Mouse (Mus musculus): ENCODE data around the gene Faah. TPM values are rescaled to one million over a fixed set of nuclear protein-coding genes. Genes with fewer than 3 reads are reported as not detected.

The Faah gene
- polyA plus RNA-seq, 1 experiment from 2014 or later, result 1.4 TPM

- Histone ChIP-seq H3K9me3 (replicated peaks) (peaks cover 5% of the 10 kb centered on the region; the same call in 1 of the 2 replicates), H3K36me3 (no peaks in the 10 kb centered on the region), H3K27me3 (ENCODE audit: low read depth, poor library complexity, severe bottlenecking) (peaks cover 20% of the 10 kb centered on the region), H3K4me3 (no peak overlapping the region), H3K4me1 (peaks cover 6% of the 10 kb centered on the region), H3K27ac (replicated peaks) (no peak overlapping the region)
- WGBS, result 85% methylated on average over 7 of the region's 7 CpGs
- no peak for DNase-seq (ENCODE audit: low spot score)
Measured at GRCm38 (mm10) chr4:115989382-115989781, 28.3 kb downstream of the Faah start.

- no peak overlapping the region for H3K4me3 ChIP-seq
- H3K36me3 ChIP-seq, result no peaks in the 10 kb centered on the region
- peaks cover 13% of the 10 kb centered on the region for H3K4me1 ChIP-seq
- peaks cover 5% of the 10 kb centered on the region; the same call in 1 of the 2 replicates for H3K9me3 ChIP-seq (replicated peaks)
- no peak overlapping the region for H3K27ac ChIP-seq (replicated peaks)
- 82% methylated on average over 5 of the region's 5 CpGs for WGBS
- peaks cover 32% of the 10 kb centered on the region for H3K27me3 ChIP-seq (ENCODE audit: low read depth, poor library complexity, severe bottlenecking)
- DNase-seq (ENCODE audit: low spot score), result no peak
Measured at GRCm38 (mm10) chr4:115987858-115988530, 29.7 kb downstream of the Faah start.

GRCm38 (mm10) chr4:115987436-115987835, 30.3 kb downstream of the Faah start:
- Histone ChIP-seq H3K27me3 (ENCODE audit: low read depth, poor library complexity, severe bottlenecking) (peaks cover 37% of the 10 kb centered on the region), H3K9me3 (replicated peaks) (peaks cover 5% of the 10 kb centered on the region; the same call in 1 of the 2 replicates), H3K4me1 (peaks cover 13% of the 10 kb centered on the region), H3K27ac (replicated peaks) (no peak overlapping the region), H3K4me3 (no peak overlapping the region), H3K36me3 (no peaks in the 10 kb centered on the region)
- DNase-seq (ENCODE audit: low spot score), result no peak
- 89% methylated on average over 1 of the region's 1 CpGs for WGBS

GRCm38 (mm10) chr4:115984967-115985366, 32.8 kb downstream of the Faah start:
- no peak for DNase-seq (ENCODE audit: low spot score)
- peaks cover 62% of the 10 kb centered on the region for H3K27me3 ChIP-seq (ENCODE audit: low read depth, poor library complexity, severe bottlenecking)
- peaks cover 23% of the 10 kb centered on the region for H3K4me1 ChIP-seq
- H3K4me3 ChIP-seq, result no peak overlapping the region
- H3K36me3 ChIP-seq, result no peaks in the 10 kb centered on the region
- no peaks in the 10 kb centered on the region for H3K9me3 ChIP-seq (replicated peaks)
- no peak overlapping the region for H3K27ac ChIP-seq (replicated peaks)
- 32% methylated on average over 8 of the region's 8 CpGs for WGBS

- H3K27me3 ChIP-seq (ENCODE audit: low read depth, poor library complexity, severe bottlenecking), result peaks cover 70% of the 10 kb centered on the region
Measured at GRCm38 (mm10) chr4:115984111-115984510, 33.6 kb downstream of the Faah start.

GRCm38 (mm10) chr4:115980676-115981075, 37.0 kb downstream of the Faah start:
- Histone ChIP-seq H3K9me3 (replicated peaks) (no peaks in the 10 kb centered on the region), H3K36me3 (no peaks in the 10 kb centered on the region), H3K4me1 (peaks cover 65% of the 10 kb centered on the region), H3K27me3 (ENCODE audit: low read depth, poor library complexity, severe bottlenecking) (peaks cover 92% of the 10 kb centered on the region), H3K4me3 (no peak overlapping the region), H3K27ac (replicated peaks) (no peak overlapping the region)
- 0% methylated on average over 7 of the region's 8 CpGs for WGBS
- DNase-seq (ENCODE audit: low spot score), result peak; percentile 85

More at GRCm38 (mm10) chr4:115984111-115984510, 33.6 kb downstream of the Faah start:
- no peak overlapping the region for H3K27ac ChIP-seq (replicated peaks)
- WGBS, result 2% methylated on average over 13 of the region's 13 CpGs
- peaks cover 31% of the 10 kb centered on the region for H3K4me1 ChIP-seq
- peak; percentile 91 for DNase-seq (ENCODE audit: low spot score)
- H3K4me3 ChIP-seq, result no peak overlapping the region
- no peaks in the 10 kb centered on the region for H3K9me3 ChIP-seq (replicated peaks)
- H3K36me3 ChIP-seq, result no peaks in the 10 kb centered on the region

- peak overlapping the region; percentile 48 for H3K4me3 ChIP-seq
- H3K27ac ChIP-seq (replicated peaks), result peak overlapping the region; percentile 64
- WGBS, result under 1% methylated on average over 39 of the region's 39 CpGs
- no peaks in the 10 kb centered on the region for H3K9me3 ChIP-seq (replicated peaks)
- DNase-seq (ENCODE audit: low spot score), result peak; percentile 50
- H3K4me1 ChIP-seq, result peaks cover 67% of the 10 kb centered on the region
- peaks cover 97% of the 10 kb centered on the region for H3K27me3 ChIP-seq (ENCODE audit: low read depth, poor library complexity, severe bottlenecking)
- H3K36me3 ChIP-seq, result no peaks in the 10 kb centered on the region
Measured at GRCm38 (mm10) chr4:115979437-115979836, 38.3 kb downstream of the Faah start.

- peak overlapping the region; percentile 48 for H3K4me3 ChIP-seq
- DNase-seq (ENCODE audit: low spot score), result no peak
Measured at GRCm38 (mm10) chr4:115978911-115979310, 38.8 kb downstream of the Faah start.

GRCm38 (mm10) chr4:115972543-115972942, 45.2 kb downstream of the Faah start:
- no peaks in the 10 kb centered on the region for H3K9me3 ChIP-seq (replicated peaks)
- 75% methylated on average over 24 of the region's 24 CpGs for WGBS
- H3K4me1 ChIP-seq, result peaks cover 72% of the 10 kb centered on the region
- H3K27me3 ChIP-seq (ENCODE audit: low read depth, poor library complexity, severe bottlenecking), result peaks cover 100% of the 10 kb centered on the region
- no peak overlapping the region for H3K4me3 ChIP-seq
- DNase-seq (ENCODE audit: low spot score), result no peak
- no peak overlapping the region for H3K27ac ChIP-seq (replicated peaks)
- H3K36me3 ChIP-seq, result no peaks in the 10 kb centered on the region

More at GRCm38 (mm10) chr4:115978911-115979310, 38.8 kb downstream of the Faah start:
- Histone ChIP-seq H3K27me3 (ENCODE audit: low read depth, poor library complexity, severe bottlenecking) (peaks cover 98% of the 10 kb centered on the region), H3K9me3 (replicated peaks) (no peaks in the 10 kb centered on the region), H3K4me1 (peaks cover 62% of the 10 kb centered on the region), H3K27ac (replicated peaks) (peak overlapping the region; percentile 64), H3K36me3 (no peaks in the 10 kb centered on the region)
- WGBS, result 13% methylated on average over 4 of the region's 4 CpGs

GRCm38 (mm10) chr4:115964446-115964845, 53.3 kb downstream of the Faah start:
- no peak for DNase-seq (ENCODE audit: low spot score)
- Histone ChIP-seq H3K36me3 (no peaks in the 10 kb centered on the region), H3K27ac (replicated peaks) (peak overlapping the region; percentile 85), H3K4me3 (0 out of 2 replicates have a peak overlapping the region, but pooled peaks have one; percentile 2), H3K27me3 (ENCODE audit: low read depth, poor library complexity, severe bottlenecking) (peaks cover 100% of the 10 kb centered on the region), H3K9me3 (replicated peaks) (no peaks in the 10 kb centered on the region), H3K4me1 (peaks cover 88% of the 10 kb centered on the region)
- 9% methylated on average over 5 of the region's 5 CpGs for WGBS

- H3K36me3 ChIP-seq, result no peaks in the 10 kb centered on the region
- H3K9me3 ChIP-seq (replicated peaks), result no peaks in the 10 kb centered on the region
- H3K27me3 ChIP-seq (ENCODE audit: low read depth, poor library complexity, severe bottlenecking), result peaks cover 100% of the 10 kb centered on the region
- peak overlapping the region; percentile 56 for H3K4me3 ChIP-seq
- 6% methylated on average over 6 of the region's 6 CpGs for WGBS
- H3K4me1 ChIP-seq, result peaks cover 88% of the 10 kb centered on the region
- peak overlapping the region; percentile 85 for H3K27ac ChIP-seq (replicated peaks)
- DNase-seq (ENCODE audit: low spot score), result no peak
Measured at GRCm38 (mm10) chr4:115963751-115964150, 54.0 kb downstream of the Faah start.

- peaks cover 86% of the 10 kb centered on the region for H3K4me1 ChIP-seq
Measured at GRCm38 (mm10) chr4:115962671-115963412, 54.9 kb downstream of the Faah start.

GRCm38 (mm10) chr4:115961991-115962390, 55.7 kb downstream of the Faah start:
- DNase-seq (ENCODE audit: low spot score), result peak; percentile 43
- peaks cover 83% of the 10 kb centered on the region for H3K4me1 ChIP-seq
- no peaks in the 10 kb centered on the region for H3K9me3 ChIP-seq (replicated peaks)
- WGBS, result 7% methylated on average over 7 of the region's 7 CpGs
- peaks cover 100% of the 10 kb centered on the region for H3K27me3 ChIP-seq (ENCODE audit: low read depth, poor library complexity, severe bottlenecking)
- no peaks in the 10 kb centered on the region for H3K36me3 ChIP-seq
- H3K27ac ChIP-seq (replicated peaks), result peak overlapping the region; percentile 85
- peak overlapping the region; percentile 56 for H3K4me3 ChIP-seq

More at GRCm38 (mm10) chr4:115962671-115963412, 54.9 kb downstream of the Faah start:
- H3K4me3 ChIP-seq, result peak overlapping the region; percentile 56
- under 1% methylated on average over 79 of the region's 79 CpGs for WGBS
- peak; percentile 96 for DNase-seq (ENCODE audit: low spot score)
- H3K27me3 ChIP-seq (ENCODE audit: low read depth, poor library complexity, severe bottlenecking), result peaks cover 100% of the 10 kb centered on the region
- H3K9me3 ChIP-seq (replicated peaks), result no peaks in the 10 kb centered on the region
- H3K36me3 ChIP-seq, result no peaks in the 10 kb centered on the region
- peak overlapping the region; percentile 85 for H3K27ac ChIP-seq (replicated peaks)
